Mouse (Mus musculus): ENCODE data around the gene Slc5a2. TPM values are rescaled to one million over a fixed set of nuclear protein-coding genes. Genes with fewer than 3 reads are reported as not detected.
A peak's percentile ranks its signal among the peaks of the same experiment; 100 is the strongest.

The Slc5a2 gene
- polyA plus RNA-seq, 1 experiment from 2014 or later = 0.13 TPM

DNA sequence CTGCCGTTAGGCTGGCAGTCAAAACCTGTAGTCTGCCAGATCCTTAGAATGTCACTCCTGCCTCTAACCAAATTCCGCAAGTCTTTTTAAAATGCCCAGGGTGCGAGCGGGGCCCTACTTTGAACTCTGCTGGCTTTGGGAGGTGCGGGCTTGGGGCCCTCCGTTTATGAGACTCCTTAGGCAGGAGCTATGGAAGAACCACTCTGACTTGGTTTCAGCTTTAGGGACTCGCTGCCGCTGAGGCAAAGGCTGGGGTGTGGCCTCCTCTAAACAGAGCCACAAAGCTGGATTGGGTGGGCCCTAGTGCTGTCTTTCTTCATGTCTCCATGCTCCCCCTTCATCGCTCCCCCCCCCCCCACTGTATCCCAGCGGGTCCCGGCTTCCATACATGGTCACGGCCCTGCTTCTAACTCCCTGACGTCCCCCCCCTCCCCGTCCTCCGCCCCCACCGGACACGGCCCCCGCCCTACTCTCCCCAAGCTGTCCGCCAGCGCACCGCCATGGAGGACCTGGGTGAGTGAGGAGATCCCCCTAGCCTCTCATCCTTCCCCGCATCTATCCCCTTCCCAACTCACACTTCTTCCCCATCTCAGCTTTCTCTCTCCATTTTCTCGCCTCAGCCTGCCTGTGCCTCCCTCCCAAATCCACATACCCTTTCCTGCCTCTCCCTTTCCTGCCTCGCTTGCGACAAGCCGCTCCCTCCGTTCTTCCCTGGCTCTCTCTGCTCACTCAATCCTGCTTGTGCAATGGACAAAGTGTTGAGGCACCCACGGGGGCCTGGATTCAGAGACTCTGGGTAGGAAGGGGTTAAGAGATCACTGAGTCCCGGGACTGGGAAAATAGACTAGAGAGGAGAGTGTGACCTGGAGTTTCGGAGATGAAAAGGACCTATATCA lies 18.7 kb upstream of the Slc5a2 start, which contains the start of gene Tgfb1i1:
Gene Tgfb1i1, plus strand, starts transcription at position 317 of the 896 bp plus-strand sequence.
- H3K4me1 ChIP-seq (ENCODE audit: control insufficient read depth, insufficient read depth, low read length) = peaks cover 7% of the 10 kb centered on the region; the same call in 1 of the 2 replicates
- H3K4me2 ChIP-seq (ENCODE audit: low read depth) = peak within 1 kb of the TSS; percentile 83

DNA sequence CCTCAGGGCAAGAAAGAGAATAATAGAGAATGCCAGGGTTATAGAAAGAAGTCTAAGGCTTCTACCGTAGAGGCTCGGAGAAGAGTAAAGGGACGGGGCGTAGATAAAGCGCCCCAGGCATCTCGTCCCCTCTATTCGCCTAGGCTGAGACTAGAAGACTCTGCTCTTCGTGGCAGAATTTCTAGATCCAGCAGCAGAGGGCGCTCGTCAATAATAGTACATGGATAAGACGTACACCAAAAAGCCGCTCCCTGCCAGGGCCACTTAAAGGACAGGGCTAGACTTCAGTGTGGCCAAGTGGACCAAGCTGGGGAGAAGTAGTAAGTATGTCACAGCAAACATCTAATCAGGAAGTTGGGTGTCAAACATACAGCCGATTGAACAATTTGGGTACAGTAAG lies 18.0 kb upstream of the Slc5a2 start:
- ATAC-seq (ENCODE audit: insufficient read depth, low FRiP score, low TSS enrichment) = peak; percentile 63
- peak overlapping the region; percentile 83 for H3K4me2 ChIP-seq (ENCODE audit: low read depth)
- DNase-seq (ENCODE audit: low spot score) = peak; percentile 90
- H3K9me3 ChIP-seq (ENCODE audit: control insufficient read depth, low read length) = no peaks in the 10 kb centered on the region
- H3K36me3 ChIP-seq (ENCODE audit: control insufficient read depth, insufficient read depth, low read length) = peaks cover 2% of the 10 kb centered on the region; the same call in 1 of the 2 replicates
- 0 out of 2 replicates have a peak overlapping the region, but pooled peaks have one; percentile 34 for H3K27ac ChIP-seq (ENCODE audit: low read depth, low read length)
- H3K27me3 ChIP-seq (ENCODE audit: control insufficient read depth, insufficient read depth, low read length) = no peaks in the 10 kb centered on the region
- peak overlapping the region; percentile 77 for H3K9ac ChIP-seq (ENCODE audit: low read length)
- peaks cover 10% of the 10 kb centered on the region for H3K4me1 ChIP-seq (ENCODE audit: control insufficient read depth, insufficient read depth, low read length)
- WGBS = 1% methylated on average over 13 of the region's 13 CpGs
- H3K4me3 ChIP-seq (ENCODE audit: low read depth, low read length) = peak overlapping the region; percentile 44

More for the DNA sequence above, 18.7 kb upstream of the Slc5a2 start, which contains the start of gene Tgfb1i1:
- peak within 1 kb of the TSS; percentile 77 for H3K9ac ChIP-seq (ENCODE audit: low read length)
- DNase-seq (ENCODE audit: low spot score) (peak; percentile 58), ATAC-seq (ENCODE audit: insufficient read depth, low FRiP score, low TSS enrichment) (peak; percentile 48; the same call in 1 of the 2 replicates)
- no peaks in the 10 kb centered on the region for H3K27me3 ChIP-seq (ENCODE audit: control insufficient read depth, insufficient read depth, low read length)
- peaks cover 2% of the 10 kb centered on the region; the same call in 1 of the 2 replicates for H3K36me3 ChIP-seq (ENCODE audit: control insufficient read depth, insufficient read depth, low read length)
- peak within 1 kb of the TSS; percentile 44 for H3K4me3 ChIP-seq (ENCODE audit: low read depth, low read length)
- peak within 1 kb of the TSS; percentile 34; the same call in 1 of the 2 replicates for H3K27ac ChIP-seq (ENCODE audit: low read depth, low read length)
- 2% methylated on average over 24 of the region's 30 CpGs for WGBS
- no peaks in the 10 kb centered on the region for H3K9me3 ChIP-seq (ENCODE audit: control insufficient read depth, low read length)

DNA sequence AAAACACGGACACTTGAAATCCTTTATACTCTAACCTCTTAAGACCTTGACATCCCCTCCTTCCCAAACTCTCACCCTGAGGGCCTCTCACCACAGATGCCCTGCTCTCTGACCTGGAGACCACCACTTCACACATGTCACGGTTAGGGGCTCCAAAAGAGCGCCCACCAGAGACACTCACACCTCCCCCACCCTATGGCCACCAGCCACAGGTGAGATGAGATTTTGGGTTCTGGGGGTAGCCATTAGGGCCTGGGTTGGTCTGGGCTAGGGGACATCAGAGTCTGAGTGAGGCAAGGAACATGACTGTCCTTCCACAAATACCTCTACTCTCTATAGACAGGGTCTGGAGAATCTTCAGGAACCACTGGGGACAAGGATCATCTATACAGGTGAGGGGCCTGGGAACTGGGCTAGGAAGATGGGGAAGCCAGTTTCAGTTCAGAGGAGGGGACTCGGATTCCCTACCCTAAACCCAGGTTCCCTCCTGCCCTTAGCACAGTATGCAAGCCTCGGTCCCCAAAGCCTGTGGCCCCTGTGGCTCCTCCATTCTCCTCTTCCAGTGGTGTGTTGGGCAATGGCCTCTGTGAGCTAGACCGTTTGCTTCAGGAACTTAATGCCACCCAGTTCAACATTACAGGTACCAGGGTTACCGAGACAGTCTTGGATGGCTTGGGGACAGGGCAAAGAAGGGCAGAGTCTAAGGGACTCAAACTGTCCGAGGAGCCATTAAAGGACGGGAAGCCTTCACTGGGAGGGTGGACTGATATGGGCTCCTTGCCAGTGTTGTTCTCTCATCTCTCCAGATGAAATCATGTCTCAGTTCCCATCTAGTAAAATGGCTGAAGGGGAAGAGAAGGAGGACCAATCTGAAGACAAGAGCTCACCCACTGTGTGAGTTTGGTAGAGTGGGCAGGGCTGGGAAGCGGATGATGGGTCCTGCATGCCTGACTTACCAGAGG lies 17.1 kb upstream of the Slc5a2 start:
- H3K9ac ChIP-seq (ENCODE audit: low read length) = no peak overlapping the region
- DNase-seq (ENCODE audit: low spot score) (no peak), ATAC-seq (ENCODE audit: insufficient read depth, low FRiP score, low TSS enrichment) (no peak)
- H3K27me3 ChIP-seq (ENCODE audit: control insufficient read depth, insufficient read depth, low read length) = no peaks in the 10 kb centered on the region
- H3K36me3 ChIP-seq (ENCODE audit: control insufficient read depth, insufficient read depth, low read length) = peaks cover 2% of the 10 kb centered on the region; the same call in 1 of the 2 replicates
- H3K4me3 ChIP-seq (ENCODE audit: low read depth, low read length) = 0 out of 2 replicates have a peak overlapping the region, but pooled peaks have one; percentile 44
- peak overlapping the region; percentile 83; the same call in 1 of the 2 replicates for H3K4me2 ChIP-seq (ENCODE audit: low read depth)
- 88% methylated on average over 10 of the region's 10 CpGs for WGBS
- H3K27ac ChIP-seq (ENCODE audit: low read depth, low read length) = no peak overlapping the region
- H3K9me3 ChIP-seq (ENCODE audit: control insufficient read depth, low read length) = no peaks in the 10 kb centered on the region
- H3K4me1 ChIP-seq (ENCODE audit: control insufficient read depth, insufficient read depth, low read length) = peaks cover 13% of the 10 kb centered on the region

DNA sequence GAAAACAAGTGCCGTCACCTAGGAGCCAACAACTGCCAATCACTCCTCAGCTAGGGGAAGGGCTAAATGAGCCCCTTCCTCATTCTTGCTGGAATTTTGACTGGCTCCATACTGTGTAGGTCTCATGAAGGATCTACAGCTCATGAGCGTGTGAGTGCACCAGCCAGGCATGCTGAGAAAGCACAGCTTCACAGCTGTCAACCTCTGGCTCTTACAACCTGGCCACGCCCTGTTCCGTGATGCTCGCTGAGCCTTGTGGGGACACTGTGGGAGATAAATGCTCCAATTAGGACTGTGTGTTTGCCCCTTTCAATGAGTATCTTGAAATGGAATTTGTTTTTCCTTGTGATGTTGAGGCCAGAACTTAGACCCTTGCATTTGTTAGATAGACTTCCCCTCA lies 15.5 kb upstream of the Slc5a2 start:
- H3K9ac ChIP-seq (ENCODE audit: low read length) = no peak overlapping the region
- ATAC-seq (ENCODE audit: insufficient read depth, low FRiP score, low TSS enrichment) = no peak
- H3K36me3 ChIP-seq (ENCODE audit: control insufficient read depth, insufficient read depth, low read length) = no peaks in the 10 kb centered on the region
- H3K4me1 ChIP-seq (ENCODE audit: control insufficient read depth, insufficient read depth, low read length) = peaks cover 13% of the 10 kb centered on the region
- no peak overlapping the region for H3K4me2 ChIP-seq (ENCODE audit: low read depth)
- no peak overlapping the region for H3K4me3 ChIP-seq (ENCODE audit: low read depth, low read length)
- H3K27ac ChIP-seq (ENCODE audit: low read depth, low read length) = no peak overlapping the region
- WGBS = 87% methylated on average over 5 of the region's 5 CpGs
- H3K9me3 ChIP-seq (ENCODE audit: control insufficient read depth, low read length) = no peaks in the 10 kb centered on the region
- H3K27me3 ChIP-seq (ENCODE audit: control insufficient read depth, insufficient read depth, low read length) = no peaks in the 10 kb centered on the region
- no peak for DNase-seq (ENCODE audit: low spot score)

DNA sequence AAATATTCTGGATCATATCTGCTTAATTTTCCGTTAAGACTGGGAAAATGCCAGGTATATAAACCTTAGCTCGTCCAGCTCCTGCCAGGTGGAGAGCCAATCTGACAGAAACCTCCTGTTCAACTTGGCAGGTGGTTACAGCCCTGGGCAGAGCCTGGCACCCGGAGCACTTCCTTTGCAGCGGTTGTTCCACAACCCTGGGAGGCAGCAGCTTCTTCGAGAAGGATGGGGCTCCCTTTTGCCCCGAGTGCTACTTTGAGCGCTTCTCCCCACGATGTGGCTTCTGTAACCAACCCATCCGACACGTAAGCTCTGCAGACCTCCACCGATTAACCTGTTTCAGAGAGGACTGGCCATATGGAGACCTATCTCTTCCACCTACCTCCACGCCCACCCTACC lies 13.5 kb upstream of the Slc5a2 start:
- WGBS = 43% methylated on average over 12 of the region's 12 CpGs
- DNase-seq (ENCODE audit: low spot score) (no peak), ATAC-seq (ENCODE audit: insufficient read depth, low FRiP score, low TSS enrichment) (no peak)
- H3K4me2 ChIP-seq (ENCODE audit: low read depth) = peak overlapping the region; percentile 45
- peaks cover 9% of the 10 kb centered on the region for H3K4me1 ChIP-seq (ENCODE audit: control insufficient read depth, insufficient read depth, low read length)
- peak overlapping the region; percentile 30 for H3K4me3 ChIP-seq (ENCODE audit: low read depth, low read length)
- H3K9me3 ChIP-seq (ENCODE audit: control insufficient read depth, low read length) = no peaks in the 10 kb centered on the region
- no peaks in the 10 kb centered on the region for H3K27me3 ChIP-seq (ENCODE audit: control insufficient read depth, insufficient read depth, low read length)
- H3K27ac ChIP-seq (ENCODE audit: low read depth, low read length) = no peak overlapping the region
- peak overlapping the region; percentile 19; the same call in 1 of the 2 replicates for H3K9ac ChIP-seq (ENCODE audit: low read length)
- no peaks in the 10 kb centered on the region for H3K36me3 ChIP-seq (ENCODE audit: control insufficient read depth, insufficient read depth, low read length)

DNA sequence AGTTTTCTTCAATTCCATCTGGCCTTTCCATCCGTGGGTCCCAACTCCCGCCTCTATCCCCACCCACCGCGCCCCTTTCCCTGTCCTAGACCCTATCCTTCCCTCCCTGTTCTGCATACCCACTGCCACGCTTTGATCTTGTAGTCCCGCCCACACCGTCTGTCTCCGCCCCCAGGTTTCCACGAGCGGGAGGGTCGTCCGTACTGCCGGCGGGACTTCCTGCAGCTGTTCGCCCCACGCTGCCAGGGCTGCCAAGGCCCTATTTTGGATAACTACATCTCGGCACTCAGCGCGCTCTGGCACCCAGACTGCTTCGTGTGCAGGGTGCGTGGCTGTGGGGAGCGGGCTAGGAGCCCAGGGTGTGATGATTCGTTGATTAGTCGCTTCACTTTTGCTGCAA lies 12.8 kb upstream of the Slc5a2 start:
- Histone ChIP-seq H3K4me1 (ENCODE audit: control insufficient read depth, insufficient read depth, low read length) (peaks cover 9% of the 10 kb centered on the region), H3K9me3 (ENCODE audit: control insufficient read depth, low read length) (no peaks in the 10 kb centered on the region), H3K36me3 (ENCODE audit: control insufficient read depth, insufficient read depth, low read length) (no peaks in the 10 kb centered on the region), H3K27ac (ENCODE audit: low read depth, low read length) (no peak overlapping the region), H3K27me3 (ENCODE audit: control insufficient read depth, insufficient read depth, low read length) (no peaks in the 10 kb centered on the region), H3K9ac (ENCODE audit: low read length) (peak overlapping the region; percentile 19), H3K4me3 (ENCODE audit: low read depth, low read length) (peak overlapping the region; percentile 30), H3K4me2 (ENCODE audit: low read depth) (peak overlapping the region; percentile 45)
- DNase-seq (ENCODE audit: low spot score) = peak; percentile 52
- ATAC-seq (ENCODE audit: insufficient read depth, low FRiP score, low TSS enrichment) = peak; percentile 48; the same call in 1 of the 2 replicates
- WGBS = 8% methylated on average over 24 of the region's 24 CpGs

DNA sequence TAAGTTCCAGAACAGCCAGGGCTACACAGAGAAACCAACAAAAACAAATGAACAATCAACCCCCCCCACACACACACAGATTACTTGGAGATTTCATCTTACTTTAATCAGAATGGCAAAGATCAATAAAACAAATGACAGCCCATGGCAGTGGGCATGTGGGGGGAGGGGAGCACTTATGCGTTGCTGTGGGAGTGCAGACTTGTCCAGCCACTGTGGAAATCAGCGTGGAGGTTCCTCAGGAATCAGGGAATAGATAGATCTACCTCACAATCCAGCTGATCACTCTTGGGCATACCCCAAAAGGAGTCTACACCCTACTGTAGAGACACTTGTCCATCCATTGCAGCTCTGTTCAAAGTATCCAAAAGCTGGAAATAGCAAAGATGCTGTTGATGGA lies 10.5 kb upstream of the Slc5a2 start:
- H3K9me3 ChIP-seq (ENCODE audit: control insufficient read depth, low read length) = no peaks in the 10 kb centered on the region
- ATAC-seq (ENCODE audit: insufficient read depth, low FRiP score, low TSS enrichment) = no peak
- WGBS = 60% methylated on average over 2 of the region's 2 CpGs
- peaks cover 5% of the 10 kb centered on the region; the same call in 1 of the 2 replicates for H3K4me1 ChIP-seq (ENCODE audit: control insufficient read depth, insufficient read depth, low read length)
- H3K4me2 ChIP-seq (ENCODE audit: low read depth) = no peak overlapping the region
- no peaks in the 10 kb centered on the region for H3K27me3 ChIP-seq (ENCODE audit: control insufficient read depth, insufficient read depth, low read length)
- no peak overlapping the region for H3K4me3 ChIP-seq (ENCODE audit: low read depth, low read length)
- H3K36me3 ChIP-seq (ENCODE audit: control insufficient read depth, insufficient read depth, low read length) = no peaks in the 10 kb centered on the region
- no peak overlapping the region for H3K9ac ChIP-seq (ENCODE audit: low read length)
- no peak overlapping the region for H3K27ac ChIP-seq (ENCODE audit: low read depth, low read length)
- DNase-seq (ENCODE audit: low spot score) = no peak

DNA sequence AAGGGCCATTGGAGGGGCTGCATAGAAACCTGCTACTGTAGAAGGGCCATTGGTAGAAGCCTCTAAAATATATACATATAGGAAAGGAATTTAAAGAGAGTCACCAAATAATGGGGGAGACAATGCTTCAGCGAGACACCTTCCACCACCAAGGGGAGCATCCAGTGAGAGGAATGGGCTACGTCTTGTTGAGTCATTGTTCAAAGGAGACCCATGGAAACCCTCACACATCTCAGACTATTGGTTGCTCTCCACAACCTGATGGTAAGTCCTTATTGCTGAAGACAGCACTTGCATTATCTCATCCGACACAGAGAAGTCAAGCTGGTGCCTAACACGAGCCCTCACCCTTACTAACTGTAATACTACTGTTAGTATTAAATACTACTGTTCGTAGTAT lies 9.7 kb upstream of the Slc5a2 start:
- Histone ChIP-seq H3K9me3 (ENCODE audit: control insufficient read depth, low read length) (no peaks in the 10 kb centered on the region), H3K4me1 (ENCODE audit: control insufficient read depth, insufficient read depth, low read length) (peaks cover 5% of the 10 kb centered on the region; the same call in 1 of the 2 replicates), H3K27me3 (ENCODE audit: control insufficient read depth, insufficient read depth, low read length) (no peaks in the 10 kb centered on the region), H3K4me2 (ENCODE audit: low read depth) (no peak overlapping the region), H3K9ac (ENCODE audit: low read length) (no peak overlapping the region), H3K4me3 (ENCODE audit: low read depth, low read length) (no peak overlapping the region), H3K27ac (ENCODE audit: low read depth, low read length) (no peak overlapping the region), H3K36me3 (ENCODE audit: control insufficient read depth, insufficient read depth, low read length) (no peaks in the 10 kb centered on the region)
- ATAC-seq (ENCODE audit: insufficient read depth, low FRiP score, low TSS enrichment) (no peak), DNase-seq (ENCODE audit: low spot score) (no peak)
- WGBS = 87% methylated on average over 5 of the region's 5 CpGs
